Mouse (Mus musculus): Measurements from ENCODE around the gene Olfr603. TPM values are rescaled to one million over a fixed set of nuclear protein-coding genes. Genes with fewer than 3 reads are reported as not detected.
"Not testable (repeated sequence)": the region's sequence is repeated elsewhere in the genome, so short reads cannot be mapped to it uniquely, and the experiment has no call there.

Olfr603 gene
- polyA plus RNA-seq (2014; fragmentation: Nextera tagmentation; extraction: Ambion mirVana), result not detected in 2 replicates

DNA sequence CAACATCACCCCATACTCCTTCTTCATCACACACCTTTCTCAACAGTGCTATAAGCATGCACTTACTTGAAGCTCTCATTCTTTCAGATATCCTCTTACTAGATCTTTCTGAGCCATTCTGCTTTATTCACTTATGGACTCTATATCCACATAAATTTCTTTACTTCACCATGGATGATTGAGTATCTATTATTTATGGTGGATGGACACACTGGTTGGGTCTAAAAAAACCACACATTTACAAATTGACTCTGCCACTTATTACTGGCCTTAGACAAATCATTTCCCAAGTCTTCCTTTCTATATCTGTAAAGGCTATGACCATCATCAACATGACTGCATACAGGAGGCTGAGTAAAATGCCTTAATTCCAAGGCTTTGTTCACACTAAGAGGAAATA lies at the start of gene Olfr603:
TSS of gene Olfr603 (minus strand) at position 101 of the 400 bp plus-strand sequence.
- ATAC-seq (ENCODE audit: low FRiP score, low TSS enrichment) (no peak), DNase-seq (no peak)
- Histone ChIP-seq H3K36me3 (ENCODE audit: control insufficient read depth, insufficient read depth, low read length) (no peaks in the 10 kb centered on the region), H3K9ac (replicated peaks; ENCODE audit: low read length) (no peak within 1 kb of the TSS), H3K27ac (replicated peaks; ENCODE audit: low read depth, low read length) (no peak within 1 kb of the TSS), H3K4me3 (replicated peaks; ENCODE audit: low read depth, low read length) (no peak within 1 kb of the TSS), H3K27me3 (ENCODE audit: control insufficient read depth, insufficient read depth, low read length) (no peaks in the 10 kb centered on the region), H3K4me1 (ENCODE audit: control insufficient read depth, insufficient read depth, low read length) (no peaks in the 10 kb centered on the region), H3K9me3 (ENCODE audit: control insufficient read depth, low read length) (no peaks in the 10 kb centered on the region), H3K4me2 (ENCODE audit: low read length) (no peak within 1 kb of the TSS)

DNA sequence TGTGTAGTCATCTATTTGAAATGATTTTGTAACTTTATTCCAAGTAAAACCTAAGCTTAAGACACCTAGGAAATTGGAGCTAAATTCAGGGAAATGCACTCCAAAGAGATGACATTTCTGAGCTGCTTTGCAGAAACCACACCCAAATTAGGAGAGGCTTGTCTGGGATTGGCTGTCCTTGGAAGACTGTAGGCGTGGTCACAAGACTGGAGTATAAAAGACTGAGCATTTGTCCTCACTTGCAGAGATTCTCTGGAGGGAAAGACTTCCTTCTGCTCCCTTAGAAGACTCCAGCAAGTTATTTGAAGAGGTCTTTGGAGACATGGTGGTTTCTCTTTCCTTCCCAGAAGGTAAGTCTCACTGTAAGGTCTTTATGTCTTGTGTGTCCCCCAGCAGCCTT lies 28.8 kb upstream of the Olfr603 start, which contains the start of gene Usp17lc:
TSS of gene Usp17lc (plus strand) at position 301 of the 400 bp plus-strand sequence.
- not testable (repeated sequence) for ATAC-seq (ENCODE audit: low FRiP score, low TSS enrichment)
- WGBS, result 75% methylated on average over 1 of the region's 1 CpGs

DNA sequence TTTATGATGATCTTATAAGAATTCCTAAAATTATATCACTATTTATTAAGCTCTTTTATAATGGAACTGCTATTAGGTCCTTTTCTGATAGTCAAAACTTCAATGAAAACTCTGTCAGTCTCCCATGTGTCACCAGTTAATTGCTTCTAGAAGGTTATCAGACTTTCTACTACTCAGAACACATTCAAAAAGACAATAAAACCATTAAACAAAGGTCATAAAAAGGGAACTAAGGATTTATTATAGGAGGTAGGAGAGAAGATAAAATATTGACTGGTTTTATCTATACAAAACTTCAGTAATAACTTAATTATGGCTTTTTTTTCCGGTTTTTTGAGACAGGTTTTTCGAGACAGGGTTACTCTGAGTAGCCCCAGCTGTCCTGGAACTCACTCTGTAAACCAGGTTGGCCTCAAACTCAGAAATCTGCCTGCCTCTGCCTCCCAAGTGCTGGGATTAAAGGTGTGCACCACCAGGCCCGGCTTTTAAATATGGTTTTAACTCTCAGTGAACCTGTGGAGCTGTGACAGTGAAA lies 20.6 kb upstream of the Olfr603 start:
- not testable (repeated sequence) for DNase-seq; H3K27me3 ChIP-seq (ENCODE audit: control insufficient read depth, insufficient read depth, low read length); H3K9ac ChIP-seq (replicated peaks; ENCODE audit: low read length); H3K4me1 ChIP-seq (ENCODE audit: control insufficient read depth, insufficient read depth, low read length); H3K36me3 ChIP-seq (ENCODE audit: control insufficient read depth, insufficient read depth, low read length); H3K4me3 ChIP-seq (replicated peaks; ENCODE audit: low read depth, low read length); H3K9me3 ChIP-seq (ENCODE audit: control insufficient read depth, low read length); H3K4me2 ChIP-seq (ENCODE audit: low read length); ATAC-seq (ENCODE audit: low FRiP score, low TSS enrichment); H3K27ac ChIP-seq (replicated peaks; ENCODE audit: low read depth, low read length)
- 80% methylated on average over 3 of the region's 3 CpGs for WGBS

More for the DNA sequence above, 28.8 kb upstream of the Olfr603 start, which contains the start of gene Usp17lc:
- H3K4me1 ChIP-seq (ENCODE audit: control insufficient read depth, insufficient read depth, low read length); H3K9me3 ChIP-seq (ENCODE audit: control insufficient read depth, low read length); H3K36me3 ChIP-seq (ENCODE audit: control insufficient read depth, insufficient read depth, low read length); H3K4me3 ChIP-seq (replicated peaks; ENCODE audit: low read depth, low read length); H3K9ac ChIP-seq (replicated peaks; ENCODE audit: low read length); H3K27ac ChIP-seq (replicated peaks; ENCODE audit: low read depth, low read length); H3K4me2 ChIP-seq (ENCODE audit: low read length); H3K27me3 ChIP-seq (ENCODE audit: control insufficient read depth, insufficient read depth, low read length); DNase-seq: not testable (repeated sequence)

DNA sequence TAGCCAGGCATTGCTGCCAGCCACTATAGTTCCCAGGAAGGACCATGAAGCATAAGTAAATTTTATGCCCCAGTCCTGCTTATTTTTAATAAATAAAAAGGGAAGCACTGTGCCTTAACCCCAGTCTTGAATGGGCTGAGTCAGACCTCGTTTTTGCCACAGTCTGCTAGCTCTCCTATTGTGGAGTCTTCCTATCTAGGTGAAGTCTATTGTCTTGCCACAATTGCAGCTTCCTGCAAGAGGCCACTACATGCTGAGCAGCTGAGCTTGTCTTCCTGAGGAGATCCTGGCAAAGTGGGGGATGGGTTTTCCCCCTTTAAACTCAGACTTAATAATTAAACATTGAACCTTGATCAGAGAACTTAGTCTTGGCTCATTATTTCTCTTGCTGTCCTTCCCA lies 13.0 kb upstream of the Olfr603 start:
- H3K4me2 ChIP-seq (ENCODE audit: low read length), result no peak overlapping the region
- DNase-seq (no peak), ATAC-seq (ENCODE audit: low FRiP score, low TSS enrichment) (no peak)
- H3K9me3 ChIP-seq (ENCODE audit: control insufficient read depth, low read length), result no peaks in the 10 kb centered on the region
- no peaks in the 10 kb centered on the region for H3K27me3 ChIP-seq (ENCODE audit: control insufficient read depth, insufficient read depth, low read length)
- 0% methylated on average over 1 of the region's 1 CpGs for WGBS
- no peak overlapping the region for H3K9ac ChIP-seq (replicated peaks; ENCODE audit: low read length)
- H3K36me3 ChIP-seq (ENCODE audit: control insufficient read depth, insufficient read depth, low read length), result no peaks in the 10 kb centered on the region
- no peak overlapping the region for H3K4me3 ChIP-seq (replicated peaks; ENCODE audit: low read depth, low read length)
- no peaks in the 10 kb centered on the region for H3K4me1 ChIP-seq (ENCODE audit: control insufficient read depth, insufficient read depth, low read length)
- H3K27ac ChIP-seq (replicated peaks; ENCODE audit: low read depth, low read length), result no peak overlapping the region

DNA sequence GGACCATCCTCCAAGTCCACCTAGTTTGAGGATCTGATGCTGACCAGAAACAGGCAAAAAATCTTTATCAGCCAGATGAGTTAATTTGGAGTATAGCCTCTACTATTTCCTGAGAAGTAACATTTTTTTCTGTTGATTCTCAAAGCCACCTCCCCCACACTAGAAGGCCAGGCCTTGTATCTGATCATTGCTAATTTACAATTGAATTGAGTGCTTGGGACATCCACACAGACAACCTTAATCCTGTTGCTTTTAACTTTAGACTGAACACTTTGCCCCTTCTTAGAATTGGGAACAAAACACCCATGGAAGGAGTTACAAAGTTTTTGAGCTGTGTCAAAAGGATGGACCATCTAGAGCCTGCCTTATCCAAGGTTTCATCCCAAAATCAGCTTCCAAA lies 11.8 kb upstream of the Olfr603 start:
- Histone ChIP-seq H3K4me1 (ENCODE audit: control insufficient read depth, insufficient read depth, low read length) (no peaks in the 10 kb centered on the region), H3K9ac (replicated peaks; ENCODE audit: low read length) (no peak overlapping the region)

DNA sequence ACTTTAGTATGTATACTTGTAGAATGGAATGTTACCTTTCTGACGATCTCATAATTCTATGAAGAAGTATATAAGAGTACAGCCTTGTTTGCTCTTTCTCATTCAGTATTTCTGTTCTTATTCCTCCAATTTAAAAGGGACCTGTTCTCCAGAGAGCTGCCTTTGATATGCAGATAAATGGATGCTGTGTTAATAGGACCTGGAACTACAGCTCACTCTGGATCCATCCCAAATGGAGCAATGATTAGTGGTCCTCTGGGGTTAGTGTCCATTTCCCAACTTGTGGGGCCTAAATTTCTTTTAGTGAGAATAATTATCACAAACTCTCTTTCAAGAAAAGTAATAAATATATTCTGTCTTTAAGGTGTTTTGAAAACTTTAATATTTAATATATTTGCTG lies 23.4 kb downstream of the Olfr603 start, which contains the start of gene Olfr601:
TSS of gene Olfr601 (minus strand) at position 101 of the 400 bp plus-strand sequence.
- H3K27ac ChIP-seq (replicated peaks; ENCODE audit: low read depth, low read length), result no peak within 1 kb of the TSS
- H3K9me3 ChIP-seq (ENCODE audit: control insufficient read depth, low read length), result no peaks in the 10 kb centered on the region
- H3K4me2 ChIP-seq (ENCODE audit: low read length), result no peak within 1 kb of the TSS
- no peak within 1 kb of the TSS for H3K9ac ChIP-seq (replicated peaks; ENCODE audit: low read length)
- ATAC-seq (ENCODE audit: low FRiP score, low TSS enrichment) (no peak), DNase-seq (no peak)
- H3K4me1 ChIP-seq (ENCODE audit: control insufficient read depth, insufficient read depth, low read length), result no peaks in the 10 kb centered on the region
- no peaks in the 10 kb centered on the region for H3K27me3 ChIP-seq (ENCODE audit: control insufficient read depth, insufficient read depth, low read length)
- no peaks in the 10 kb centered on the region for H3K36me3 ChIP-seq (ENCODE audit: control insufficient read depth, insufficient read depth, low read length)
- H3K4me3 ChIP-seq (replicated peaks; ENCODE audit: low read depth, low read length), result no peak within 1 kb of the TSS
- WGBS, result 98% methylated on average over 1 of the region's 1 CpGs

More for the DNA sequence above, 11.8 kb upstream of the Olfr603 start:
- Histone ChIP-seq H3K27me3 (ENCODE audit: control insufficient read depth, insufficient read depth, low read length) (no peaks in the 10 kb centered on the region), H3K36me3 (ENCODE audit: control insufficient read depth, insufficient read depth, low read length) (no peaks in the 10 kb centered on the region), H3K4me2 (ENCODE audit: low read length) (no peak overlapping the region), H3K27ac (replicated peaks; ENCODE audit: low read depth, low read length) (no peak overlapping the region), H3K9me3 (ENCODE audit: control insufficient read depth, low read length) (no peaks in the 10 kb centered on the region), H3K4me3 (replicated peaks; ENCODE audit: low read depth, low read length) (no peak overlapping the region)
- no peak for ATAC-seq (ENCODE audit: low FRiP score, low TSS enrichment)
- DNase-seq, result no peak

DNA sequence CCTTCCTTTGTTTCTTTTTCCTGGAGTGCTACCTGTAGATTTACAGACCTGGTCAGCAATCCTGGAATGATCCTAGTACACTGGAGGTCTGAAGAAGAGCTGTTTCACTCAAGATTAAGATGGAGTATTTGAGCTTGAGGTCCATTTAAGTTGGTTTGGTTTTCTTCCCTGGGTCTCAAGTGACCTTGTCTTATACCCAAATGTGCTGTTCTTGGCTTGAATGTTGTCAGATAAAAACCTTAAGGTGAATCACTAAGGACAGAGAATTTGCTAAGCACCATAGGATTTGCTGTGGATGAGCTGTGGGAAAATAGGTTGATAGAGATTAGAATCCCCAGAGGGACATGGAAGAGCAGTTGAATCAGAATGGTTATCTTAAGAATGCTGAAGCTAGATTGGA lies 36.4 kb downstream of the Olfr603 start, which contains the start of gene Olfr600:
TSS of gene Olfr600 (minus strand) at position 101 of the 400 bp plus-strand sequence.
- no peaks in the 10 kb centered on the region for H3K36me3 ChIP-seq (ENCODE audit: control insufficient read depth, insufficient read depth, low read length)
- ATAC-seq (ENCODE audit: low FRiP score, low TSS enrichment), result no peak
- H3K9me3 ChIP-seq (ENCODE audit: control insufficient read depth, low read length), result no peaks in the 10 kb centered on the region
- no peak for DNase-seq
- no peak within 1 kb of the TSS for H3K27ac ChIP-seq (replicated peaks; ENCODE audit: low read depth, low read length)
- no peak within 1 kb of the TSS for H3K4me2 ChIP-seq (ENCODE audit: low read length)
- no peaks in the 10 kb centered on the region for H3K27me3 ChIP-seq (ENCODE audit: control insufficient read depth, insufficient read depth, low read length)
- no peak within 1 kb of the TSS for H3K9ac ChIP-seq (replicated peaks; ENCODE audit: low read length)
- H3K4me1 ChIP-seq (ENCODE audit: control insufficient read depth, insufficient read depth, low read length), result no peaks in the 10 kb centered on the region
- H3K4me3 ChIP-seq (replicated peaks; ENCODE audit: low read depth, low read length), result no peak within 1 kb of the TSS

DNA sequence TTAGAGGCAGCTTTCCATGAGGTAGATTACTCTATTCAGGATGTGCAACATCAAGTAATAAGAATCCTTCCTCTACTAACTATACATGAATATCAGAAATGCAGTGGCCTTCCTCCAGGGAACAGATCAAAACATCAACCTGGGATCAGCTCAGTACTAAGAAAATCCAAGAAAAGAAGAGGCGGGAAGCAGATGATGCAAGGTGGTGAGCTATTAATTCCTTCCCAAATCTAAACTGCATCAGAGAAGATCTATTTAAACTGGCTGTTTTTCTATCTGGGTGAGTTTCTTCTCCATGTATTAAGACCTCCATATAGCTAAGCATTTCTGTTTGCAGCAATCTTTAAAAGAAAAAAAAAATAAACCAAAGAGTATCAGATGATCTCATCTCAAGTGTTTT lies 50.4 kb downstream of the Olfr603 start, which contains the start of gene Olfr599:
TSS of gene Olfr599 (plus strand) at position 301 of the 400 bp plus-strand sequence.
- H3K4me1 ChIP-seq (ENCODE audit: control insufficient read depth, insufficient read depth, low read length), result no peaks in the 10 kb centered on the region
- DNase-seq (no peak), ATAC-seq (ENCODE audit: low FRiP score, low TSS enrichment) (no peak)
- WGBS, result 87% methylated on average over 1 of the region's 1 CpGs
- H3K27me3 ChIP-seq (ENCODE audit: control insufficient read depth, insufficient read depth, low read length), result no peaks in the 10 kb centered on the region
- no peaks in the 10 kb centered on the region for H3K9me3 ChIP-seq (ENCODE audit: control insufficient read depth, low read length)
- H3K36me3 ChIP-seq (ENCODE audit: control insufficient read depth, insufficient read depth, low read length), result no peaks in the 10 kb centered on the region
- H3K9ac ChIP-seq (replicated peaks; ENCODE audit: low read length), result no peak within 1 kb of the TSS
- no peak within 1 kb of the TSS for H3K4me3 ChIP-seq (replicated peaks; ENCODE audit: low read depth, low read length)
- no peak within 1 kb of the TSS for H3K4me2 ChIP-seq (ENCODE audit: low read length)
- H3K27ac ChIP-seq (replicated peaks; ENCODE audit: low read depth, low read length), result no peak within 1 kb of the TSS
